Mouse (Mus musculus) neural tube, embryonic 11.5 days (tissue): Measurements from ENCODE around the gene Lyst. TPM values are rescaled to one million over a fixed set of nuclear protein-coding genes. Genes with fewer than 3 reads are reported as not detected.

Experiments used
- polyA plus RNA-seq: library from polyadenylated mRNA; unstranded; fragments of >200 nt; fragmentation: Nextera tagmentation; extraction: Ambion mirVana; gene quantifications from 2 replicates; pipeline ENCODE4 v1.2.1, GENCODE M21; 2014

The Lyst gene
- polyA plus RNA-seq, 1 experiment from 2014 or later: 2.6 TPM

Other genes starting within 250 kb of the Lyst start
- gene Gpr137b, start 196.4 kb upstream of the Lyst start, polyA plus RNA-seq: 24.4 and 28.8 TPM in 2 replicates
- gene Nid1, start 152.8 kb upstream of the Lyst start, polyA plus RNA-seq: 53.1 and 54.3 TPM in 2 replicates
- gene Gng4, start 193.7 kb downstream of the Lyst start, polyA plus RNA-seq: 3.2 and 3.4 TPM in 2 replicates